Mouse (Mus musculus) hindbrain, embryonic 15.5 days (tissue): ENCODE results near the gene Gpr3. TPM values are rescaled to one million over a fixed set of nuclear protein-coding genes. Genes with fewer than 3 reads are reported as not detected.

Source experiments
- ATAC-seq: fragments of 200-750 bp; cut with Nextera tagmentation; 2 replicates; pipeline ENCODE4 v1.8.0; 2017; ENCODE audit warnings: low read depth, moderate number of reproducible peaks, moderate TSS enrichment; ENCODE audit not compliant: low FRiP score
- H3K27ac ChIP-seq: fragments of 300-500 bp; sonication (generic); replicated peaks from 2 replicates; pipeline ENCODE4 v1.5.1; 2015; ENCODE audit warnings: mild to moderate bottlenecking, inconsistent platforms
- H3K27me3 ChIP-seq: fragments of 300-500 bp; sonication (generic); 2 replicates; pipeline ENCODE4 v1.6.1; 2015; ENCODE audit warnings: control low read depth, inconsistent platforms
- H3K36me3 ChIP-seq: fragments of 300-500 bp; sonication (generic); 2 replicates; pipeline ENCODE4 v1.6.1; 2015; ENCODE audit warnings: control low read depth, inconsistent platforms
- H3K4me1 ChIP-seq: fragments of 300-500 bp; sonication (generic); replicated peaks from 2 replicates; pipeline ENCODE4 v1.6.1; 2015; ENCODE audit warnings: control low read depth, inconsistent platforms
- H3K4me2 ChIP-seq: fragments of 300-500 bp; sonication (generic); 2 replicates; pipeline ENCODE4 v1.6.1; 2015; ENCODE audit warnings: moderate library complexity, mild to moderate bottlenecking, inconsistent platforms
- H3K4me3 ChIP-seq: fragments of 300-500 bp; sonication (generic); 2 replicates; pipeline ENCODE4 v1.5.1; 2015; ENCODE audit warnings: mild to moderate bottlenecking, inconsistent platforms
- H3K9ac ChIP-seq: fragments of 300-500 bp; sonication (generic); 2 replicates; pipeline ENCODE4 v1.6.1; 2015; ENCODE audit warnings: inconsistent platforms
- H3K9me3 ChIP-seq: fragments of 300-500 bp; sonication (generic); 2 replicates; pipeline ENCODE4 v1.6.1; 2016; ENCODE audit warnings: control low read depth, inconsistent platforms
- WGBS: fragments of 180-500 bp; shearing (Covaris S2); methylation state at CpG from one replicate; pipeline ENCODE4 v1.1.7; 2015; 5-methylcytosine and 5-hydroxymethylcytosine counted together
- polyA plus RNA-seq: library from polyadenylated mRNA; unstranded; fragments of >200 nt; fragmentation: Nextera tagmentation; extraction: Ambion mirVana; gene quantifications from 2 replicates; pipeline ENCODE4 v1.2.1, GENCODE M21; 2015

The Gpr3 gene
- polyA plus RNA-seq, 1 experiment from 2014 or later: 1.6 TPM

DNA sequence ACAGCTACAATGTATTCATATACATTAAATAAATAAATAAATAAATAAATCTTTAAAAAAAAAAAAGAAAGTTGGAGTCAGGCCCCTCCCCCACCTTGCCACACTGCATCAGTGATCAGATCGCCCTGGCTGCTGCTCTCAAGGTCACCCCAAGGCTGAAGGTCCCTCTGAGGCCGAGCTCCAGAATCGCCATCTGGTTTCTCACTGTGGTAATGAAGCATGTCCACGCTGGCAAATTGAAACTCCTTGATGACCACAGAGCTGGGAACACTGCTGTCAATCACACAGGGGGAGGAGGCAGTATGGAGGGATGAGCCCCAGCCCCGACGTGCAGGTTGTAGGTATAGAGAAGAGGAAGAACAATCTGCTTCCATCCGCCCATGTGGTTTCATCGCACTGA lies 15.3 kb upstream of the Gpr3 start:
- Histone ChIP-seq H3K9ac (no peak overlapping the region), H3K27me3 (no peaks in the 10 kb centered on the region), H3K27ac (no peak overlapping the region), H3K4me3 (no peak overlapping the region), H3K36me3 (no peaks in the 10 kb centered on the region), H3K4me1 (no peaks in the 10 kb centered on the region), H3K4me2 (no peak overlapping the region), H3K9me3 (no peaks in the 10 kb centered on the region)
- ATAC-seq: no peak
- WGBS: 43% methylated on average over 8 of the region's 8 CpGs

DNA sequence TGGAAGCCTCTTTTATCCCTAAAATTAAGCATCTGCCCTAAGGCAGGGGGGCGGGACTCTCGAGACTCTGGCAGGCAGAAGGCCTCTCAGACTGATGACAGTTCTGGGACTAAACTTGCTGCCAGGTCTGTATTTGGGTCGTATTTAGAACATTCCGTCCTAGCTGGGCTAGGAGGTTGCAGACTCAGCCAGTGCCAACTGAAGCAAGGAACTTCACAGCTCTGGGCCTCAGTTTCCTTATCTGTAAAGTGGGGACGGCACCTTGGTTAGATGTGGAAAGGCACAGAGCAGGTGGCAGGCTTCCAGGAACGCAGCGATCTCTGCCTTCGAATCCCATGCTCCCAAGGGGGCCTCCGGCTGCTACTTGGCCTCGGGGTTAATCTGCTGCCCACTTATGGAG lies 13.7 kb upstream of the Gpr3 start:
- 71% methylated on average over 10 of the region's 10 CpGs for WGBS
- Histone ChIP-seq H3K4me1 (no peaks in the 10 kb centered on the region), H3K9me3 (no peaks in the 10 kb centered on the region), H3K9ac (no peak overlapping the region), H3K4me3 (no peak overlapping the region), H3K27ac (no peak overlapping the region), H3K4me2 (no peak overlapping the region), H3K36me3 (no peaks in the 10 kb centered on the region), H3K27me3 (peaks cover 12% of the 10 kb centered on the region; the same call in 1 of the 2 replicates)
- ATAC-seq: no peak

DNA sequence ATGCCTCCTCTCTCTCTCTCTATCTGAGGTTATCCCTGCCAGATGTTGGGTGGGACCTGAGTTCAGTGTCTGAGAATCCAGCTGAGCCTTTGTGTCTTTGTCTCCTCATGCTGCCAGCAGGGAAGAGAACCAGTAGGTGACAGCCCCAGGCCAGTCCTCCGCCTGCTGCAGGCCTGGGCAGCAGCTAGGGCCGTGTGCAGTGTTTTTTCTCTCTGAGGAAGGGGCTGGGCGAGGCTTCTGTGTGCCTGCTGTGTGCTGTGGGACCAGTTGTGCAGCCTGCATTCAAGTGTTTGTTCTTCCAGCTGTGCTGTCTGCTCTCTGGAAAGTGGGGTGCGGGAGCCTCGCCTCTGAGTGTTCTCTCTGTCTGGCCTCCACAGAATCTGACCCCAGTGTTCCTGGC lies 11.5 kb upstream of the Gpr3 start:
- H3K27me3 ChIP-seq: peaks cover 20% of the 10 kb centered on the region
- H3K9ac ChIP-seq: no peak overlapping the region
- H3K27ac ChIP-seq: no peak overlapping the region
- no peak for ATAC-seq
- 44% methylated on average over 5 of the region's 5 CpGs for WGBS
- no peaks in the 10 kb centered on the region for H3K36me3 ChIP-seq
- no peak overlapping the region for H3K4me3 ChIP-seq
- peaks cover 6% of the 10 kb centered on the region for H3K4me1 ChIP-seq
- no peak overlapping the region for H3K4me2 ChIP-seq
- no peaks in the 10 kb centered on the region for H3K9me3 ChIP-seq

DNA sequence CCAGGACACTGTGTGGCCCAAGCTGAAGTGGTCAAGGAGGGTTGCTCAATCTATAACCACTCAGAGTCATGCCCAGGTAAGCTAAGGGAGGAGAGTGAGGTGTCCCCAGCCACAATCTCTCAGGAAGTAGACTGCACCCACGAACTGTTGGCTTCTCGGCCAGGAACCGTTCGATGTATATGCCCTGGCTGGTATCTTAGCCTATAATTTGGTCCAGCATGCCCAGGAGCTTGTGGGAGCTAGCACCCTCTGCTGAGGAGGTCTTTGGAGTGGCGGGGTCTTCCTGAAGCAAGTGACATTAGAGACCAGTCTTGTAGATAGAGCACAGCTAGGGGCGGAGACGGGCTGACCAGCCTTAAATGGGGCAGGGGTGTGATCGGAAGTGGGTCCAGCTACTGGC lies 9.4 kb upstream of the Gpr3 start:
- H3K4me1 ChIP-seq: peaks cover 6% of the 10 kb centered on the region
- no peak overlapping the region for H3K4me3 ChIP-seq
- no peak for ATAC-seq
- H3K36me3 ChIP-seq: no peaks in the 10 kb centered on the region
- WGBS: 85% methylated on average over 8 of the region's 8 CpGs
- peaks cover 23% of the 10 kb centered on the region for H3K27me3 ChIP-seq
- no peak overlapping the region for H3K4me2 ChIP-seq
- H3K9ac ChIP-seq: no peak overlapping the region
- no peak overlapping the region for H3K27ac ChIP-seq
- H3K9me3 ChIP-seq: no peaks in the 10 kb centered on the region

DNA sequence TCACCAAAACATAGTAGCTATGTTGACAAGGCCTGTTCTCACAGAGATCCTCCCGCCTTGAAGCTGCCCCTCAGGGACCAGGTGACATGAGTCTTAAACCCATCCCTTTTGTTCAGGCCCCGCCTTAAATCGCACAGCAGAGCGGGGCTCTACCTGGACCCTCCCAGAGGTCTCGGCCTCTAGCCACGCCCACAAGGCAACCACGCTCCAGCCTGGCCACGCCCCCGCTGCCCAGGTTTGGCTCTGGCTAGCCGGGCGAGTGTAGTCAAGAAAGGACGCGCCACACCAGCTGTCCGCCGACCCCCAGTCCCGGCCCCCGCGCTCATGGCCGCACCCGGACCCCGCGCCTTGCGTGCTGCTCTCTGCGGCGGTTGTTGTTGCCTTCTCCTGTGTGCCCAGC lies 8.3 kb upstream of the Gpr3 start:
- H3K27me3 ChIP-seq: peaks cover 23% of the 10 kb centered on the region
- ATAC-seq: no peak
- WGBS: 3% methylated on average over 25 of the region's 25 CpGs
- H3K4me2 ChIP-seq: peak overlapping the region; percentile 58
- peak overlapping the region; percentile 33 for H3K4me3 ChIP-seq
- H3K9ac ChIP-seq: peak overlapping the region; percentile 1; the same call in 1 of the 2 replicates
- H3K4me1 ChIP-seq: peaks cover 6% of the 10 kb centered on the region
- H3K27ac ChIP-seq: no peak overlapping the region
- no peaks in the 10 kb centered on the region for H3K36me3 ChIP-seq
- H3K9me3 ChIP-seq: no peaks in the 10 kb centered on the region

DNA sequence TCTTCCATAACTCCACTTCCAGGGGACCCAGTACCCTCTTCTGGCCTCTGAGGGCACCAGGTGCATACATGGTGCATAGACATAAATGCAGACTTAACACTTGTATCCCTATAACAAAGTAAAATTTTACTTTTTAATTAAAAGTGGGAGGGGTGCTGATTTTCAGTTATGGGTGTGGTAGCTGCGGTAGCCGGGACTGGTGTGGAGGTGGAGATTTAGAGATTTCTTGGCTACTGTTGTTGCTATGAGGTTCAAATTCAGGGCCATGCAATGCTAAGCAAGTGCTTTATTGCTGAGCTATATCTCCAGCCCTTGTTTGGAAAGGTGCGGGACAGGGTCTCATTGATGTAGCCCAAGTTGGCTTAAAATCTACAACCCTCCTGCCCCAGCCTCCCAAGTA lies 6.4 kb upstream of the Gpr3 start:
- H3K4me3 ChIP-seq: no peak overlapping the region
- no peaks in the 10 kb centered on the region for H3K36me3 ChIP-seq
- H3K4me2 ChIP-seq: no peak overlapping the region
- no peaks in the 10 kb centered on the region for H3K9me3 ChIP-seq
- H3K27me3 ChIP-seq: peaks cover 34% of the 10 kb centered on the region
- H3K9ac ChIP-seq: no peak overlapping the region
- H3K4me1 ChIP-seq: peaks cover 8% of the 10 kb centered on the region
- 93% methylated on average over 3 of the region's 3 CpGs for WGBS
- no peak for ATAC-seq
- H3K27ac ChIP-seq: no peak overlapping the region

DNA sequence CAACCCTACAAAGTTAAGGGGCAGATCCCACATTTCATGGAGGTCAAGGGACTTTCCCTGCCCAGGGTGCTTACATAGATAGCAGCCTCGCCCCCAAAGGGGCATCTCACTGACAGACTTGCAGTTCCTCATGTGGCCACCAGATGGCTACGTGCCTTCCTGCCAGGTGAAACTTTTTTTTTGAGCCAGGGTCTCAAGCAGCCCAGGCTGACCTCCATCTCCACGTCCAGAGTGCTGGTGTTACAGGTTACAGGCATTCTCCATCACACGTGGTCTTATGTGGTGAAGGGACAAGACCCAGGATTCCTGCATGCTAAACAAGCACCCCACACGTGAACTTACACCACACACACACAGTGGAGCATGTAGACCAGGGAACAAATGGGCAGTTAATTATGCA lies 5.3 kb upstream of the Gpr3 start:
- H3K9ac ChIP-seq: no peak overlapping the region
- H3K36me3 ChIP-seq: no peaks in the 10 kb centered on the region
- no peak overlapping the region for H3K4me2 ChIP-seq
- no peaks in the 10 kb centered on the region for H3K9me3 ChIP-seq
- 3% methylated on average over 5 of the region's 5 CpGs for WGBS
- peaks cover 19% of the 10 kb centered on the region for H3K4me1 ChIP-seq
- H3K27ac ChIP-seq: no peak overlapping the region
- ATAC-seq: no peak
- H3K4me3 ChIP-seq: no peak overlapping the region
- peaks cover 34% of the 10 kb centered on the region for H3K27me3 ChIP-seq

DNA sequence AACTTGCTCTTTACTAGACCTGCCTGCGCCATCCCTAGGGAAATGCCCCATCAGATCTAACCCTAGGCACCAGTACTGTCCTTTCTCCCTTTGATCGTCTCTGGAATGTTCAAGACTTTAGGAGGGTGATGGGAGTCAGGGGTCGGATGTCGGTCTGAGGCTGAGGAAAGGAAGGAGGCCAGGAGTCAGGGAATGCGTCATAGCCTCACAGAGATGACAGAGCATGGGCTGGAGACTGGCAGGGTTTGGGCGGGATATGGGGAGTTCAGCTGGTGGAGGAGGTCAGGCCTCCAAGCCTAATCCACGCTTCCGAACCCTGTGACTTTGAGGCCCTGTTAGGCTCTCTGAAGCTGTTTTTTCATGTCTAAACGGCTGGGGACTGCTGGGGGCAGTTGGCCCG lies 1.3 kb upstream of the Gpr3 start:
- Histone ChIP-seq H3K4me3 (peak overlapping the region; percentile 67), H3K9ac (no peak overlapping the region), H3K36me3 (no peaks in the 10 kb centered on the region), H3K27me3 (peaks cover 18% of the 10 kb centered on the region), H3K4me2 (peak overlapping the region; percentile 88), H3K27ac (no peak overlapping the region), H3K4me1 (peaks cover 26% of the 10 kb centered on the region), H3K9me3 (no peaks in the 10 kb centered on the region)
- no peak; the same call in 1 of the 2 replicates for ATAC-seq
- 11% methylated on average over 10 of the region's 10 CpGs for WGBS

DNA sequence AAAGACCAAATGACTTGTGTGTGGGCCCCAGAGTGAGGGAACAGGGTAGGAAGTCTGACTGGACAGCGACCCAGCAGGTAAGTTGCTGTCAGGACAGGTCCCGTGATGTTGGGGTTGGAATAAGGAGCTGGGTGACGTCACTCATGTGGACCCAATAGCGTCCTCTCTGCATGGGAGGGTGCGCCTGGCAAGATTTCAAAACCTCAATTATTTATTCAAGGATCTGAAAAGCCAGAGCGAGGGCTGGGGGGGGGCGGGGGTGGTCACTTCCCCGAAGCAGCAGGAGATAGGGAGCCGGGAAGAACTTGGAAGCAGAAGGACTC lies 893 bp upstream of the Gpr3 start:
- no peak overlapping the region for H3K27ac ChIP-seq
- peak overlapping the region; percentile 88 for H3K4me2 ChIP-seq
- H3K27me3 ChIP-seq: peaks cover 15% of the 10 kb centered on the region
- H3K9me3 ChIP-seq: no peaks in the 10 kb centered on the region
- peak overlapping the region; percentile 67 for H3K4me3 ChIP-seq
- no peak; the same call in 1 of the 2 replicates for ATAC-seq
- WGBS: 2% methylated on average over 8 of the region's 9 CpGs
- no peak overlapping the region for H3K9ac ChIP-seq
- H3K36me3 ChIP-seq: no peaks in the 10 kb centered on the region
- H3K4me1 ChIP-seq: peaks cover 26% of the 10 kb centered on the region

DNA sequence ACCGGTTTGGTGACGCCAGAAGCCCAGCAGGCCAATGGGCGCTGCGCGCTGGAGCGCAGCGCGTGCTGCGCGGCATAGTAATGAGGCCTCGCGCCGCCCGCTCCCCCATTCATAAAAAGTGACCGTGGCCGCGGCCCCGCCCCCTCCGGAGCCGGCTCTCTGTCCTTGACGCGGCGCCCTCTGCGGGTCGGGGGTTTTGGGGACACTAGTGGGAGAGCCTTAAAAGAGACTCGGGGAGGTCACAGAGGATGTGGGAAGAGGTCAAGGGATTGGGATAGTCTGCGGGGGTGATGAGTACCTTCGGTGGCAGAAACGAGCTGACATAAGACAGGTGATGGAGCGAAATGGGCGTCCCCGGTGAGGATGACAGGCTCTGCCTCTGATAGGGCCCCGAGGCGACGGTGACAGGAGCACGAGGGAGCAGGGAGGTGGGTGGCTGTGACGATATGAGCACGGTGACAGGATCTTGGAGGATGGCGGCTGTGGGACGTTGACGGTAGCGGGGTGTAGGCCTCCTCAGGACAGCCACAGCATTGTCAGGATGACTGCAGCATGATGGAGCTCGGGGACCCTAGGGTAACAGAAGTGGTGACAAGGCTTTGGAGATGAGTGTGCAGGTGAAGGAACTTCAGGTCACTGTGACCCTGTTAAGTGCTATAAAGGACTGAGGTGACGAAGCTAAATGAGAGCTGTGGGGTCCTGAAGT lies 379 bp upstream of the Gpr3 start:
- Histone ChIP-seq H3K27ac (no peak overlapping the region), H3K4me1 (peaks cover 26% of the 10 kb centered on the region), H3K4me3 (peak overlapping the region; percentile 67), H3K4me2 (peak overlapping the region; percentile 88), H3K9ac (peak overlapping the region; percentile 63), H3K27me3 (peaks cover 15% of the 10 kb centered on the region), H3K9me3 (no peaks in the 10 kb centered on the region), H3K36me3 (no peaks in the 10 kb centered on the region)
- ATAC-seq: peak; percentile 86
- WGBS: 2% methylated on average over 43 of the region's 44 CpGs

DNA sequence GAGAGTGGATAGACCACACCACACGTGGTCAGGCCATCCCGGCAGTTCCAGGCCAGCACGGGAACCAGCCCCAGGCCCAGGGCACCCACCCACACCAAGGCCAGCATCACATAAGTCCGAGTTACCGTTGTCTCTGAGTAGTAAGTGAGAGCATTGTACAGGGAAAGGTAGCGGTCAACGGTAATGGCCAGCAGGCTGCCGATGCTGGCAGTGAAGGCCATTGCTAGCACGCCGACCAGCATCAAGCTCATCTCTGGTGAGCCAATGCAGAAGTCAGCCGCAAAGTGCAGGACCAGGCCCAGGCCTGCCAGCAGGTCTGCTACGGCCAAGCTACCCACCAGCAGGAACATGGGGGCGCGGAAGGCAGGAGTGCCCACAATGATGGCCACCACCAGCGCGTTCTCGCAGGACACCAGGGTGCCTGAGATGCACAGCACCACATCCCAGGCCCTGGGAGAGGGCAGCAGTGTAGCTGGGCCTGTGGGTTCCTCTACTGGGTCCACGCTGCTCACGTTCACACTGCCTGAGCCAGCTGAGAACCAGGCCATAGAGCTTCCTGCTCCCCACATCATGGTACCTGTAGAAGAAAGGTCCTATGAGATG lies 1.4 kb downstream of the Gpr3 start:
- peak overlapping the region; percentile 88 for H3K4me2 ChIP-seq
- H3K9ac ChIP-seq: no peak overlapping the region
- H3K4me3 ChIP-seq: no peak overlapping the region
- 92% methylated on average over 19 of the region's 19 CpGs for WGBS
- peaks cover 15% of the 10 kb centered on the region for H3K27me3 ChIP-seq
- ATAC-seq: no peak
- H3K9me3 ChIP-seq: no peaks in the 10 kb centered on the region
- no peak overlapping the region for H3K27ac ChIP-seq
- no peaks in the 10 kb centered on the region for H3K36me3 ChIP-seq
- H3K4me1 ChIP-seq: peaks cover 26% of the 10 kb centered on the region

DNA sequence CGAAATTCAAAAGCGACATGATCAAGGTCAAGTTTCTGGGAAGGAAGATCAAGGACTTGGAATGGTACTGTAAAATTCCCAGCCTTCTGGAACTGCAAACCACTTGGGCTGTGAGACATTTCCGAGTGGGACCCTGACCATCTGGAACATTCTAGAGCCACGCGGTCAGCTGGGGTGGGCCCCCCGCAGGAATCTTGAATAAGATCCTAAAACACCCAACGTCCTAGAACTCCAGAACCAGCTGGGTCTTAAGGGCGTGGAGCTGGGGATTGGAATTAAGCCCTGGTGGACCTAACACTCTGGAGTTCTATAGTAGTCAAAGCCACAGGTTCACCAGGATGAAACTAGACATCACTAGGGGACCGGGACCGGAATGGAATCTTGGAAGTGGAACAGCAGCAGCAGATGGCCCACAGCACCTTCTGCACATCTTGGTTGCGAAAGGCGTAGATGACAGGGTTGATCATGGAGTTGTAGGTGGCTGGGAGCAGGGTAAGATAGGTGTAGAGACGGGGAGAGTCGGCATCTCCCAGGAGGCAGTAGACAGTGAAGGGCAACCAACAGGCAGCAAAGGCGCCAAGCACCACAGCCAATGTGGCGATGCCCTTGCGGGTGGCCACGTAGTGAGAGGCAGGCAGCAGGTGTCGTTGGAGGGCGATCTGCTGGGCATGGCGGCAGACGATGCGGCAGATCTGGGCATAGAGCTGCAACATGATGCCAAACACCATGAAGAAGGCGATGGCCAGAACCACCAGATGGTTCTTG lies 2.1 kb downstream of the Gpr3 start:
- H3K9ac ChIP-seq: no peak overlapping the region
- no peaks in the 10 kb centered on the region for H3K9me3 ChIP-seq
- H3K27me3 ChIP-seq: peaks cover 12% of the 10 kb centered on the region
- no peak for ATAC-seq
- no peak overlapping the region for H3K4me2 ChIP-seq
- H3K27ac ChIP-seq: no peak overlapping the region
- WGBS: 91% methylated on average over 24 of the region's 24 CpGs
- H3K4me1 ChIP-seq: peaks cover 26% of the 10 kb centered on the region
- H3K4me3 ChIP-seq: no peak overlapping the region
- no peaks in the 10 kb centered on the region for H3K36me3 ChIP-seq
